Comparison of ENCODE assay signal across 21 mouse cellular contexts in genomic region chr10:13882975-13883875, GRCm38 (mm10). TPM values are rescaled to one million over a fixed set of nuclear protein-coding genes. Genes with fewer than 3 reads are reported as not detected.
DNase-seq lines count a peak whose midpoint lies in the region; ATAC-seq lines count a peak whose summit lies in the region.
"Had no signal": no experiment of that assay in that cellular context is flagged by ENCODE, and none has a peak within 500 bp of the region (broad histone marks: within the 10 kb centered on the region; RNA-seq: fewer than 3 reads in every experiment).

No protein-coding gene starts in this region.

- 61% methylated on average over 10 of the region's 10 CpGs for WGBS in intestine, embryonic 14.5 days
- WGBS in large intestine, adult 2 months: 26% methylated on average over 10 of the region's 10 CpGs

- H3K9me3 ChIP-seq in intestine, embryonic 14.5 days (ENCODE audit: control insufficient read depth, low read length): no peaks in the 10 kb centered on the region
- H3K9me3 ChIP-seq: embryonic facial prominence, embryonic 15.5 days; forebrain, embryonic 10.5 days; G1E; heart, embryonic 13.5 days; hindbrain, embryonic 13.5 days had no signal

- no peak overlapping the region for H3K4me3 ChIP-seq in intestine, embryonic 14.5 days (ENCODE audit: low read depth, low read length)
- H3K4me3 ChIP-seq: embryonic facial prominence, embryonic 15.5 days; erythroblast, embryonic 14.5 days; forebrain, embryonic 10.5 days; gastrocnemius, adult 2 months; heart, embryonic 13.5 days; hindbrain, embryonic 13.5 days had no signal

- peak; percentile 84 for ATAC-seq in intestine, embryonic 14.5 days (replicated peaks; ENCODE audit: low FRiP score, low TSS enrichment, low read depth)
- ATAC-seq: activated CD4-positive, CD25-positive, alpha-beta regulatory T cell, adult 4 months; forebrain, embryonic 14.5 days had no signal

- H3K4me2 ChIP-seq in intestine, embryonic 14.5 days (ENCODE audit: low read length): no peak overlapping the region
- H3K4me2 ChIP-seq: embryonic facial prominence, embryonic 15.5 days; heart, embryonic 13.5 days; hindbrain, embryonic 13.5 days had no signal

- intact Hi-C loops in left cerebral cortex, postnatal 4 days (cut with DNase I): no loop called here
- intact Hi-C loops in left cerebral cortex, postnatal 25 days (cut with DNase I): no loop called here
- intact Hi-C loops in heart, postnatal 10 days (cut with DNase I): no loop called here

- no peaks in the 10 kb centered on the region for H3K27me3 ChIP-seq in intestine, embryonic 14.5 days (replicated peaks; ENCODE audit: control insufficient read depth, insufficient read depth, low read length)
- H3K27me3 ChIP-seq: embryonic facial prominence, embryonic 15.5 days; heart, embryonic 13.5 days; hindbrain, embryonic 13.5 days had no signal

- no peak overlapping the region for H3K9ac ChIP-seq in intestine, embryonic 14.5 days (ENCODE audit: low read length)
- H3K9ac ChIP-seq: embryonic facial prominence, embryonic 15.5 days; heart, embryonic 13.5 days; hindbrain, embryonic 13.5 days had no signal

- H3K4me1 ChIP-seq in intestine, embryonic 14.5 days (replicated peaks; ENCODE audit: control insufficient read depth, insufficient read depth, low read length): no peaks in the 10 kb centered on the region; the same call in 1 of the 2 replicates
- H3K4me1 ChIP-seq: embryonic facial prominence, embryonic 15.5 days; forebrain, embryonic 10.5 days; heart, embryonic 13.5 days; hindbrain, embryonic 13.5 days had no signal

- peak overlapping the region; percentile 47; the same call in 1 of the 2 replicates for H3K27ac ChIP-seq in intestine, embryonic 14.5 days (ENCODE audit: low read depth)
- H3K27ac ChIP-seq: embryonic facial prominence, embryonic 15.5 days; forebrain, embryonic 10.5 days; gastrocnemius, adult 2 months; heart, embryonic 13.5 days; hindbrain, embryonic 13.5 days had no signal

- DNase-seq in left cerebral cortex, postnatal 4 days: peak; percentile 28
- no peak for DNase-seq in left cerebral cortex, postnatal 25 days (ENCODE audit: low spot score in 2 of 2)
- DNase-seq in MN1 (ENCODE audit: low spot score): peak; percentile 19
- peak; percentile 58 for DNase-seq in intestine, embryonic 14.5 days (ENCODE audit: low spot score)
- peak; percentile 84 for DNase-seq in large intestine, adult 2 months (ENCODE audit: low read depth, low spot score)
- no peak for DNase-seq in thymus, postnatal 4 days
- no peak for DNase-seq in thymus, postnatal 0 days (ENCODE audit: low spot score)
- DNase-seq in heart, postnatal 10 days: no peak
- DNase-seq: cerebellum, adult 18-20 months; cerebellum, adult 9-11 months; embryo, embryonic 11 days; gastrocnemius, adult 2 months; gastrocnemius, postnatal 25 days had no signal

- H3K36me3 ChIP-seq in intestine, embryonic 14.5 days (ENCODE audit: control insufficient read depth, insufficient read depth, low read length): no peaks in the 10 kb centered on the region
- H3K36me3 ChIP-seq: embryonic facial prominence, embryonic 15.5 days; forebrain, embryonic 10.5 days; G1E; heart, embryonic 13.5 days; hindbrain, embryonic 13.5 days had no signal

RNA-seq across cellular contexts. Expression of gene Aig1, which starts 14.4 kb away (rescaled TPM):
- 10 to 100 TPM; 62.3 to 66.2 TPM for total RNA-seq in left cerebral cortex, postnatal 4 days (2021)
- 10 to 100 TPM; 55.5 to 62.7 TPM for total RNA-seq in left cerebral cortex, postnatal 25 days (2021)
- 63.7 and 69.6 TPM in 2 replicates for polyA plus RNA-seq in intestine, embryonic 14.5 days (2014; fragmentation: Nextera tagmentation; extraction: Ambion mirVana)
- 69.8 and 87.1 TPM in 2 replicates for polyA plus RNA-seq in large intestine, adult 2 months (2012; rRNA removed)
- 22.9 and 23.2 TPM in 2 replicates for polyA plus RNA-seq in thymus, postnatal 0 days (2015; fragmentation: Nextera tagmentation; extraction: Ambion mirVana)
- total RNA-seq in heart, postnatal 10 days (2021): 10 to 100 TPM; 64.1 to 71.8 TPM
- polyA plus RNA-seq: G1E had no signal

Comparison
In these comparisons a context has a peak if more than half of its experiments do, and no peak if none do; other contexts are left out.
1. DNase-seq: peak in left cerebral cortex, postnatal 4 days (single experiment), MN1 (single experiment), intestine, embryonic 14.5 days (single experiment) and large intestine, adult 2 months (single experiment); none in left cerebral cortex, postnatal 25 days (0 of 2), thymus, postnatal 4 days (single experiment), thymus, postnatal 0 days (single experiment) and heart, postnatal 10 days (0 of 2).